Mouse (Mus musculus): ENCODE data around the gene Slc18a3. TPM values are rescaled to one million over a fixed set of nuclear protein-coding genes. Genes with fewer than 3 reads are reported as not detected.

The Slc18a3 gene
- 0.06 and 0.07 TPM in 2 replicates for polyA plus RNA-seq (2012; rRNA removed)

- no peak for TF ChIP-seq POLR2A (IDR thresholded peaks at IDR 0.05; ENCODE audit: borderline replicate concordance, extremely low read depth, low read depth, low read length)
- no peak for TF ChIP-seq CTCF (IDR thresholded peaks at IDR 0.05; ENCODE audit: insufficient read depth, low read length)
- no peak within 1 kb of the TSS for H3K4me3 ChIP-seq (replicated peaks; ENCODE audit: extremely low read depth, low read depth, low read length)
- WGBS, result 2% methylated on average over 61 of the region's 70 CpGs
- no peak for DNase-seq
- no peaks in the 10 kb centered on the region for H3K4me1 ChIP-seq (ENCODE audit: control insufficient read depth, insufficient read depth, low read length)
Measured at GRCm38 (mm10) chr14:32464601-32465505, at the start of gene Slc18a3. Gene Slc18a3, minus strand, starts transcription at chr14:32464850.

- peaks cover 9% of the 10 kb centered on the region for H3K4me1 ChIP-seq (ENCODE audit: control insufficient read depth, insufficient read depth, low read length)
- WGBS, result under 1% methylated on average over 62 of the region's 62 CpGs
- peak within 1 kb of the TSS; percentile 74 for H3K4me3 ChIP-seq (replicated peaks; ENCODE audit: extremely low read depth, low read depth, low read length)
- DNase-seq, result peak; percentile 93
- no peak for TF ChIP-seq CTCF (IDR thresholded peaks at IDR 0.05; ENCODE audit: insufficient read depth, low read length)
- TF ChIP-seq POLR2A (IDR thresholded peaks at IDR 0.05; ENCODE audit: borderline replicate concordance, extremely low read depth, low read depth, low read length), result peak; percentile 78; the same call in 1 of the 2 replicates
Measured at GRCm38 (mm10) chr14:32513336-32514032, 48.8 kb upstream of the Slc18a3 start, which contains the start of gene Ercc6. Gene Ercc6, plus strand, starts transcription at chr14:32513521.

GRCm38 (mm10) chr14:32512912-32513311, 48.3 kb upstream of the Slc18a3 start:
- Histone ChIP-seq H3K4me1 (ENCODE audit: control insufficient read depth, insufficient read depth, low read length) (peaks cover 9% of the 10 kb centered on the region), H3K4me3 (replicated peaks; ENCODE audit: extremely low read depth, low read depth, low read length) (no peak overlapping the region)
- no peak for TF ChIP-seq CTCF (IDR thresholded peaks at IDR 0.05; ENCODE audit: insufficient read depth, low read length)
- no peak for TF ChIP-seq POLR2A (IDR thresholded peaks at IDR 0.05; ENCODE audit: borderline replicate concordance, extremely low read depth, low read depth, low read length)
- WGBS, result 50% methylated on average over 9 of the region's 9 CpGs
- no peak for DNase-seq

GRCm38 (mm10) chr14:32509443-32509961, 44.9 kb upstream of the Slc18a3 start:
- H3K4me1 ChIP-seq (ENCODE audit: control insufficient read depth, insufficient read depth, low read length), result peaks cover 4% of the 10 kb centered on the region; the same call in 1 of the 2 replicates
- TF ChIP-seq POLR2A (IDR thresholded peaks at IDR 0.05; ENCODE audit: borderline replicate concordance, extremely low read depth, low read depth, low read length), result no peak
- TF ChIP-seq CTCF (IDR thresholded peaks at IDR 0.05; ENCODE audit: insufficient read depth, low read length), result no peak
- WGBS, result 75% methylated on average over 6 of the region's 6 CpGs
- H3K4me3 ChIP-seq (replicated peaks; ENCODE audit: extremely low read depth, low read depth, low read length), result no peak overlapping the region
- no peak for DNase-seq

GRCm38 (mm10) chr14:32508105-32508835, 43.6 kb upstream of the Slc18a3 start:
- DNase-seq, result no peak
- no peaks in the 10 kb centered on the region for H3K4me1 ChIP-seq (ENCODE audit: control insufficient read depth, insufficient read depth, low read length)
- WGBS, result 43% methylated on average over 10 of the region's 10 CpGs
- no peak for TF ChIP-seq POLR2A (IDR thresholded peaks at IDR 0.05; ENCODE audit: borderline replicate concordance, extremely low read depth, low read depth, low read length)
- TF ChIP-seq CTCF (IDR thresholded peaks at IDR 0.05; ENCODE audit: insufficient read depth, low read length), result no peak
- H3K4me3 ChIP-seq (replicated peaks; ENCODE audit: extremely low read depth, low read depth, low read length), result no peak overlapping the region

- Histone ChIP-seq H3K4me3 (replicated peaks; ENCODE audit: extremely low read depth, low read depth, low read length) (no peak overlapping the region), H3K4me1 (ENCODE audit: control insufficient read depth, insufficient read depth, low read length) (no peaks in the 10 kb centered on the region)
- no peak for TF ChIP-seq POLR2A (IDR thresholded peaks at IDR 0.05; ENCODE audit: borderline replicate concordance, extremely low read depth, low read depth, low read length)
- no peak for TF ChIP-seq CTCF (IDR thresholded peaks at IDR 0.05; ENCODE audit: insufficient read depth, low read length)
- WGBS, result 67% methylated on average over 4 of the region's 4 CpGs
- no peak for DNase-seq
Measured at GRCm38 (mm10) chr14:32507216-32507615, 42.6 kb upstream of the Slc18a3 start.

GRCm38 (mm10) chr14:32506329-32506728, 41.7 kb upstream of the Slc18a3 start:
- TF ChIP-seq CTCF (IDR thresholded peaks at IDR 0.05; ENCODE audit: insufficient read depth, low read length) (no peak), POLR2A (IDR thresholded peaks at IDR 0.05; ENCODE audit: borderline replicate concordance, extremely low read depth, low read depth, low read length) (no peak)
- Histone ChIP-seq H3K4me3 (replicated peaks; ENCODE audit: extremely low read depth, low read depth, low read length) (no peak overlapping the region), H3K4me1 (ENCODE audit: control insufficient read depth, insufficient read depth, low read length) (no peaks in the 10 kb centered on the region)
- DNase-seq, result no peak
- WGBS, result 87% methylated on average over 10 of the region's 10 CpGs

- no peak for TF ChIP-seq CTCF (IDR thresholded peaks at IDR 0.05; ENCODE audit: insufficient read depth, low read length)
- no peak for TF ChIP-seq POLR2A (IDR thresholded peaks at IDR 0.05; ENCODE audit: borderline replicate concordance, extremely low read depth, low read depth, low read length)
- no peak overlapping the region for H3K4me3 ChIP-seq (replicated peaks; ENCODE audit: extremely low read depth, low read depth, low read length)
- 50% methylated on average over 1 of the region's 1 CpGs for WGBS
- DNase-seq, result no peak
- H3K4me1 ChIP-seq (ENCODE audit: control insufficient read depth, insufficient read depth, low read length), result no peaks in the 10 kb centered on the region
Measured at GRCm38 (mm10) chr14:32503897-32504296, 39.2 kb upstream of the Slc18a3 start.
